Mouse (Mus musculus) macrophage (primary cell): ENCODE measurements around the gene 2310061N02Rik. TPM values are rescaled to one million over a fixed set of nuclear protein-coding genes. Genes with fewer than 3 reads are reported as not detected.
"Not testable (repeated sequence)": the region's sequence is repeated elsewhere in the genome, so short reads cannot be mapped to it uniquely, and the experiment has no call there.

Experiments used
- H3K27ac ChIP-seq: fragments of 350-480 bp; formaldehyde crosslinking; 2 replicates; pipeline ENCODE4 v1.9.0; 2021
- H3K36me3 ChIP-seq: fragments of 350-480 bp; formaldehyde crosslinking; 2 replicates; pipeline ENCODE4 v1.9.0; 2021; ENCODE audit errors: inconsistent target
- H3K4me3 ChIP-seq: fragments of 350-480 bp; formaldehyde crosslinking; 2 replicates; pipeline ENCODE4 v1.9.0; 2021; ENCODE audit errors: inconsistent target
- H3K79me2 ChIP-seq: fragments of 350-480 bp; formaldehyde crosslinking; 2 replicates; pipeline ENCODE4 v1.9.0; 2021; ENCODE audit errors: inconsistent target
- WGBS: methylation state at CpG from one replicate; pipeline ENCODE4 v1.1.7; 2026; ENCODE audit warnings: inconsistent platforms; ENCODE audit not compliant: missing documents; 5-methylcytosine and 5-hydroxymethylcytosine counted together
- polyA plus RNA-seq: library from polyadenylated mRNA; stranded (reverse); fragments of 250-400 nt; gene quantifications from 3 replicates; pipeline ENCODE4 v1.2.4, GENCODE M21; 2018; ENCODE audit warnings: inconsistent platforms
- total RNA-seq, 78 experiments: library from RNA; depleted of rRNA; stranded (reverse); fragments of 250-400 nt; gene quantifications; 1 replicate in 9 of 78; 2 replicates in 24 of 78; 3 replicates in 43 of 78; 4 replicates in 2 of 78; pipeline ENCODE4 v1.2.4; 2018; ENCODE audit warnings: inconsistent platforms in 56 of 78

2310061N02Rik gene
- total RNA-seq (2018; cell fraction: chromatin; rRNA removed) = not detected
- not detected for total RNA-seq (2018; cell fraction: cytosol; rRNA removed)
- total RNA-seq (2018; cell fraction: nucleus; rRNA removed) = not detected
- polyA plus RNA-seq = not detected in 3 replicates

- WGBS = 79% methylated on average over 9 of the region's 10 CpGs
- Histone ChIP-seq H3K27ac (no peak within 1 kb of the TSS), H3K79me2 (no peaks in the 10 kb centered on the region), H3K4me3 (no peak within 1 kb of the TSS), H3K36me3 (no peaks in the 10 kb centered on the region)
Measured at GRCm38 (mm10) chr16:88707496-88708012, at the start of gene 2310061N02Rik. Gene 2310061N02Rik, minus strand, starts transcription at chr16:88707962.

DNA sequence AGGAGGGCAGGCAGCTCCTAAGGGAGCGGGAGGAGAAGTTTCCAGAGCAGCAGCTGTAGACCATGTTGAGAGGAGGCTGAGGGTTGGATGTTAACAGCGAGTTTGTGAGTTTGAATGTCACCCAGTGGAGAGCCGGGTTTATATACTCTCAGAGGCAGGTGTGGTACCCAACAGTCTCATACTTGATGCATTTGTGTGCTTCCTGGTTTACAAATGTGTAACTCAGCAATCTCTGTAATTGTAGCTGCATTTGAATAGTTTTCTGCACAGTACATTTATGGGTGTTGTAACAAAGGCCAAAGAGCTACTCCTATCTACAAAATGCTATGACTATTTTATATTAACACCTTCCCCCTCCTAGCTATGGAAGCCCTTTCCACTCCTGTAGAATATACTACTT, 43.8 kb upstream of the 2310061N02Rik start, which contains the start of gene Krtap13:
TSS of gene Krtap13 (minus strand) at position 101 of the 400 bp plus-strand sequence.
- H3K36me3 ChIP-seq, H3K4me3 ChIP-seq, H3K27ac ChIP-seq, H3K79me2 ChIP-seq: not testable (repeated sequence)
- 78% methylated on average over 2 of the region's 3 CpGs for WGBS

DNA sequence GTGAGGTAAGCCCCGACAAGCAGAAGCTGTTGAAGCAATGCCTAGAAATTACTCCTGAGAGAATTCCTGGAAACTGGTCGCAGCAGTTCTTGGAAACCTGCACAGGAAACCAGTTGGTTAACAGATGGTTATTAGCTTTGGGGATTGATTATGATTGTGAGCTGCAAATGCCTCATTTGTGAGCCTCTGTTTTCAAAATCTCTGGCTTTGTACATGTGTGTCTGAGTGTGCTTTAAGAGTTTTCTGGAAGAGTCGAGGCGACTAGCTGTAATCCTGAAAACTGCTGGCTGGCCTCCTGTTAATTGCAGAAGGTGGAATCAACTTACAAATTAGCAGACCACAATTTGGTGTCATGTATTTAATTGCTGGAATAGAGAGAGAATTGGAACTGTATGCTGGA, 40.2 kb upstream of the 2310061N02Rik start:
- no peaks in the 10 kb centered on the region for H3K79me2 ChIP-seq
- H3K4me3 ChIP-seq = no peak overlapping the region
- 46% methylated on average over 4 of the region's 4 CpGs for WGBS
- no peaks in the 10 kb centered on the region for H3K36me3 ChIP-seq
- H3K27ac ChIP-seq = no peak overlapping the region

GRCm38 (mm10) chr16:88744750-88745340, 37.1 kb upstream of the 2310061N02Rik start:
- H3K27ac ChIP-seq = no peak overlapping the region
- no peaks in the 10 kb centered on the region for H3K79me2 ChIP-seq
- H3K36me3 ChIP-seq = no peaks in the 10 kb centered on the region
- WGBS = 51% methylated on average over 4 of the region's 4 CpGs
- no peak overlapping the region for H3K4me3 ChIP-seq

DNA sequence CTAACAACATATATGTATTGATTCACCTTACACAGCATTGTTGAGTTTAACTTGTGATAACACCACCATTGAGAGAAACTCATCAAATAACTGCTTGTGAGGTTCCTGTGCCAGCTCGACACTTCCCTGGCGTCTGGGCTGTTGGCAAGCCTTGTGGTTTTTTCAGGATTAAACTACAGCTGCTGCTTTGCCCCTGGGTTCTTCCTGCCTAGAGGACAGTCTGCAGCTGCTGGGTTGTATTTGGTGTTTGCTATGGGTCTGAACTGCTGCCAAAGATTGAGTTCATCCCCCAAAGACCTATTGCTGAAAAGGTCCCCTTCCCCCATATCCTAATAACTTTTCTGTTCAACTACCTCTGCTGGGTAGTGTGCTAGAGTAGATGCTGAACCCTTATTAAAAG, 27.6 kb upstream of the 2310061N02Rik start:
- no peaks in the 10 kb centered on the region for H3K36me3 ChIP-seq
- WGBS = 57% methylated on average over 2 of the region's 2 CpGs
- H3K79me2 ChIP-seq = no peaks in the 10 kb centered on the region
- H3K27ac ChIP-seq = no peak overlapping the region
- no peak overlapping the region for H3K4me3 ChIP-seq

- Histone ChIP-seq H3K4me3 (no peak within 1 kb of the TSS), H3K27ac (no peak within 1 kb of the TSS), H3K79me2 (no peaks in the 10 kb centered on the region), H3K36me3 (no peaks in the 10 kb centered on the region)
- 69% methylated on average over 4 of the region's 4 CpGs for WGBS
Measured at GRCm38 (mm10) chr16:88728812-88729275, 21.1 kb upstream of the 2310061N02Rik start, which contains the start of gene Krtap13-1. Gene Krtap13-1, plus strand, starts transcription at chr16:88728862.

GRCm38 (mm10) chr16:88720031-88720430, 12.3 kb upstream of the 2310061N02Rik start:
- H3K4me3 ChIP-seq = no peak overlapping the region
- WGBS = 42% methylated on average over 1 of the region's 1 CpGs
- no peaks in the 10 kb centered on the region for H3K36me3 ChIP-seq
- no peak overlapping the region for H3K27ac ChIP-seq
- H3K79me2 ChIP-seq = no peaks in the 10 kb centered on the region

- Histone ChIP-seq H3K36me3 (no peaks in the 10 kb centered on the region), H3K4me3 (no peak overlapping the region)
Measured at GRCm38 (mm10) chr16:88716549-88716948, 8.8 kb upstream of the 2310061N02Rik start.

GRCm38 (mm10) chr16:88711245-88711644, 3.5 kb upstream of the 2310061N02Rik start:
- no peak overlapping the region for H3K4me3 ChIP-seq
- H3K27ac ChIP-seq = no peak overlapping the region
- H3K79me2 ChIP-seq = no peaks in the 10 kb centered on the region
- no peaks in the 10 kb centered on the region for H3K36me3 ChIP-seq
- WGBS = 91% methylated on average over 6 of the region's 6 CpGs

More at GRCm38 (mm10) chr16:88716549-88716948, 8.8 kb upstream of the 2310061N02Rik start:
- no peak overlapping the region for H3K27ac ChIP-seq
- no peaks in the 10 kb centered on the region for H3K79me2 ChIP-seq

DNA sequence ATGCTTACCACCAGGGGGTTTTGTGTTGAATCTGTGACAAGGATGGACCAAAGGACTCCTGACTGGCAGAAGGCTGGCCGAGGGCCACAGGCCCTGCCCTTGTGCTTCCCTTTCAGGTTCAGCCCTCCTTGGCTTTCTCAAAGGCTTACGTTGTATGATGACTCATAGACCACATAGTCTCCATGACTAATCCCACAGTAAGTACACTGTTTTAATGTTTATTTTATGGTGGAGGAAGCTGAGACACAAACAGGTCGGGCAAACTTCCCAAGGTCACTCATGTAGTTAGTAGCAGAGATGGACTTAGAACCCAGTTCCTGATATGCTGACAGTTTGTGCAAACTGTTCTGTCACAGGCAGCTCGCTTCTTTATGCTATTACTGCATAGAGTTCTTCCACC, 3.0 kb upstream of the 2310061N02Rik start:
- H3K36me3 ChIP-seq = no peaks in the 10 kb centered on the region
- WGBS = 53% methylated on average over 4 of the region's 4 CpGs
- H3K27ac ChIP-seq = no peak overlapping the region
- H3K79me2 ChIP-seq = no peaks in the 10 kb centered on the region
- H3K4me3 ChIP-seq = no peak overlapping the region

DNA sequence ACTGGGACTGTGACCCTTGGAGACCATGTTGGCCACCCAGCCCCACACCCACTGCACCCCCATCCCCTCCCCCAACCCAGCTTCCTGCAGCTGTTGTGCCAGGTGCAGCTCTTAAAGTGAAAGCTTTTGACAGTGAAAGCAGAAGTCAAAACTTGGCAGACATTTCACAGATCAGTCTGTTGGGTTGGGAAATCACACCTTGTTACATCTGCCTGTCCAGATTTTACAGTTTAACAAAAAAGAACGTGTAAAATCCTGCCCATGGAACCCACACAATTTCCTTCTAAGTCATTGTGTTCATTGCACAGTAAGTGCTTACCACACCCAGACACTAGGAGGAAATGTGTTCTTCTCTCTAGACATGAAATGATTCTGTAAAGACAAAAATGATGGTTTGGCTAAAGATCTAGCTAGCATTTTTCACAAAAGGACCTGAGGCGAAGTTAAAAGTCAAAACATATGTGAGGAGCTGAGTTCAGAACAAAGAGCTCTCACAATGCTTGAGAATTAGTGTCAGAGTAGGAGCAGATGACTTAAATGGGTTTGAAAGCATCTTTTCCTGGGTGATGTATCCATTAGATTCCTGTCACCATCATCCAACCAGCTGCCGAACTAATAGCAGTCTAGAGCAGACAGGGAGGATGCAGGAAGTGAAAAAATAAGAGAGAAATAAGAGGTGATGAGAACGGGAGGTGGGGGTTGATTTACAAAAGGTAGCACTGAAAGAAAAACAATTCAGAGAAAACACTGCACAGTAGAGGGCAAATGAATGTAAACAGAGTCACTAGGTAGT, 6.5 kb downstream of the 2310061N02Rik start:
- H3K27ac ChIP-seq = no peak overlapping the region
- WGBS = 67% methylated on average over 4 of the region's 4 CpGs

DNA sequence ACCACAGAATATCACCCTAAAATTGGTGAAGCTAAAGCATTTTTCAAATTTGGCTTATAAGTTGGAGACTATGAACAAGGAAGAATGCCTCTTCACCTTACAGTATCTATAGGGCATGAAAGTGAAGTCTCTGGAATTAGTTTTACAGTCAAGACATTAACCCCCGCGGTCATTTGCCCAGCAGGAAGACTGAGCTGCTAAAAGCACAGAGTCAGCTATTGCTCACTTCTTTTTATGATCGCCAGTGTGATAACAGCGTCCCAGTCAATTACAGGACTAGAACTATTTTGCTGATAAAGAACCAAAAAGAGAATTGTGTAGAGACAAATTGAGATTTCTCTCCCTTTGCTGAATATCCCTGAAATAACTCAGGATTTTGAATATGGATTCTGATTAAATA, 11.5 kb downstream of the 2310061N02Rik start:
- 75% methylated on average over 4 of the region's 4 CpGs for WGBS
- Histone ChIP-seq H3K4me3 (no peak overlapping the region), H3K36me3 (no peaks in the 10 kb centered on the region), H3K27ac (no peak overlapping the region), H3K79me2 (no peaks in the 10 kb centered on the region)

More for the DNA sequence above, 6.5 kb downstream of the 2310061N02Rik start:
- Histone ChIP-seq H3K4me3 (no peak overlapping the region), H3K79me2 (no peaks in the 10 kb centered on the region), H3K36me3 (no peaks in the 10 kb centered on the region)

DNA sequence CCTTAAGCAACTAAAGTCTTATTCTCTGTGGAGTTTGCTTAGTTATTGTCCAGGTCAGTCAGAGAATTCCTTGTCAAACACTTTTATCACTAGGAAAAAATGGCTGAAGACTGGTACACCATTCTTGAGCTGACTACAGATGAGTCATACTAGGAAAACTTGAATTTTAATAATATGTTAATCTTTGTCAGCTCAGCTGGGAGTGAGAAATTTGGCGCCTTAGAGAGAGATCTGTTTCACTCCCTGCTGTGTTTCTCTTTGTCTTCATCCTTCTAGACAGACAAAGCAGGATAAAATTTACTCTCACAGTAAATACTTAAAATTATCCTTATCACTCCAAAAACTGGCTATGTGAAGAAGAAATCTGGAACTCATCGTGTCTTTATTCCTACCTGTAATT, 26.5 kb downstream of the 2310061N02Rik start:
- no peak overlapping the region for H3K4me3 ChIP-seq
- H3K36me3 ChIP-seq = no peaks in the 10 kb centered on the region
- no peaks in the 10 kb centered on the region for H3K79me2 ChIP-seq
- WGBS = 68% methylated on average over 2 of the region's 2 CpGs
- H3K27ac ChIP-seq = no peak overlapping the region

DNA sequence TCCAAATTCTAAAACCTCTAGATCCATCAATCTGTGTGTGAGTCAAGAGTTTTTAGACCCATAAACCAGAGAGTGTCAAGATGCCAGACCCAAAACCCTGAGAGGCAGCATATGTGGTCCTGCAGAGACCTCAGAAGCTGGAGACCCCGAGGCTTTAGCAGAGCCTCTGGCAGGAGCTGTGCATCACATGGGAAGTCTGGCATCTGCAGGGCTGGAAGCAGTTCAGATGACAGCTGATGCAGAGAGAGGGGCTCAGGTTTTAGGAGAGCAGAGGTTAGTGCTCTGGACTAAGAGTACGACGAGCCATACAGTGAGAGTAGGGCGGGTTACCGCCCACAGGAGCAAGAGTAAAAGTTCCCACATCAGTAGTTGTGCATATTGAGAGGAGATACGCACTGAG, 28.7 kb downstream of the 2310061N02Rik start:
- H3K4me3 ChIP-seq = no peak overlapping the region
- 93% methylated on average over 6 of the region's 6 CpGs for WGBS
- no peaks in the 10 kb centered on the region for H3K79me2 ChIP-seq
- no peaks in the 10 kb centered on the region for H3K36me3 ChIP-seq
- no peak overlapping the region for H3K27ac ChIP-seq

- no peaks in the 10 kb centered on the region for H3K36me3 ChIP-seq
- no peak within 1 kb of the TSS for H3K4me3 ChIP-seq
- 80% methylated on average over 4 of the region's 4 CpGs for WGBS
- H3K79me2 ChIP-seq = no peaks in the 10 kb centered on the region
- H3K27ac ChIP-seq = no peak within 1 kb of the TSS
Measured at GRCm38 (mm10) chr16:88671571-88671970, 36.2 kb downstream of the 2310061N02Rik start, which contains the start of gene Krtap27-1. Gene Krtap27-1, minus strand, starts transcription at chr16:88671671.
